Mouse (Mus musculus): ENCODE results near the gene Cdk18. TPM values are rescaled to one million over a fixed set of nuclear protein-coding genes. Genes with fewer than 3 reads are reported as not detected.

Gene Cdk18
- total RNA-seq (2014; rRNA removed; ENCODE audit: low replicate concordance) (4.0 and 6.2 TPM in 2 replicates), polyA plus RNA-seq (2015; fragmentation: Nextera tagmentation; extraction: Ambion mirVana) (1.9 and 2.0 TPM in 2 replicates)

GRCm38 (mm10) chr1:132139416-132139864, at the start of gene Cdk18:
Gene Cdk18 (minus strand): TSS chr1:132139684.
- no peaks in the 10 kb centered on the region for H3K27me3 ChIP-seq (ENCODE audit: control insufficient read depth, insufficient read depth, low read length)
- H3K27ac ChIP-seq (ENCODE audit: low read depth): no peak within 1 kb of the TSS
- peak; percentile 83 for ATAC-seq (ENCODE audit: insufficient read depth, low read depth)
- peaks cover 8% of the 10 kb centered on the region; the same call in 1 of the 2 replicates for H3K4me1 ChIP-seq (ENCODE audit: control insufficient read depth, insufficient read depth)
- H3K9ac ChIP-seq (replicated peaks; ENCODE audit: low read depth, low read length): peak within 1 kb of the TSS; percentile 74
- under 1% methylated on average over 29 of the region's 30 CpGs for WGBS
- DNase-seq (ENCODE audit: low spot score): peak; percentile 60
- H3K9me3 ChIP-seq (replicated peaks; ENCODE audit: control insufficient read depth, low read length): no peaks in the 10 kb centered on the region
- TF ChIP-seq EP300 (IDR thresholded peaks at IDR 0.05; ENCODE audit: low read depth) (no peak), CTCF (IDR thresholded peaks at IDR 0.05; ENCODE audit: low read depth) (no peak)
- peak within 1 kb of the TSS; percentile 100 for H3K4me2 ChIP-seq (ENCODE audit: low read depth, low read length)
- H3K36me3 ChIP-seq (replicated peaks; ENCODE audit: control insufficient read depth, insufficient read depth, low read length): no peaks in the 10 kb centered on the region
- H3K4me3 ChIP-seq (ENCODE audit: low read depth, low read length): peak within 1 kb of the TSS; percentile 71

GRCm38 (mm10) chr1:132189231-132189630, 49.7 kb upstream of the Cdk18 start:
- Histone ChIP-seq H3K27me3 (ENCODE audit: control insufficient read depth, insufficient read depth, low read length) (peaks cover 82% of the 10 kb centered on the region), H3K27ac (ENCODE audit: low read depth) (no peak overlapping the region), H3K4me2 (ENCODE audit: low read depth, low read length) (no peak overlapping the region)

GRCm38 (mm10) chr1:132188442-132189066, 49.1 kb upstream of the Cdk18 start:
- no peak for ATAC-seq (ENCODE audit: insufficient read depth, low read depth)

More at GRCm38 (mm10) chr1:132189231-132189630, 49.7 kb upstream of the Cdk18 start:
- Histone ChIP-seq H3K9me3 (replicated peaks; ENCODE audit: control insufficient read depth, low read length) (no peaks in the 10 kb centered on the region), H3K9ac (replicated peaks; ENCODE audit: low read depth, low read length) (no peak overlapping the region), H3K36me3 (replicated peaks; ENCODE audit: control insufficient read depth, insufficient read depth, low read length) (no peaks in the 10 kb centered on the region), H3K4me1 (ENCODE audit: control insufficient read depth, insufficient read depth) (peaks cover 7% of the 10 kb centered on the region; the same call in 1 of the 2 replicates), H3K4me3 (ENCODE audit: low read depth, low read length) (no peak overlapping the region)
- DNase-seq (ENCODE audit: low spot score) (no peak), ATAC-seq (ENCODE audit: insufficient read depth, low read depth) (no peak)
- WGBS: 34% methylated on average over 4 of the region's 4 CpGs
- TF ChIP-seq EP300 (IDR thresholded peaks at IDR 0.05; ENCODE audit: low read depth): no peak
- TF ChIP-seq CTCF (IDR thresholded peaks at IDR 0.05; ENCODE audit: low read depth): no peak

GRCm38 (mm10) chr1:132186303-132186702, 46.8 kb upstream of the Cdk18 start:
- Histone ChIP-seq H3K27me3 (ENCODE audit: control insufficient read depth, insufficient read depth, low read length) (peaks cover 68% of the 10 kb centered on the region), H3K4me3 (ENCODE audit: low read depth, low read length) (no peak overlapping the region), H3K27ac (ENCODE audit: low read depth) (no peak overlapping the region), H3K9ac (replicated peaks; ENCODE audit: low read depth, low read length) (no peak overlapping the region), H3K4me1 (ENCODE audit: control insufficient read depth, insufficient read depth) (peaks cover 7% of the 10 kb centered on the region; the same call in 1 of the 2 replicates), H3K36me3 (replicated peaks; ENCODE audit: control insufficient read depth, insufficient read depth, low read length) (no peaks in the 10 kb centered on the region), H3K4me2 (ENCODE audit: low read depth, low read length) (no peak overlapping the region), H3K9me3 (replicated peaks; ENCODE audit: control insufficient read depth, low read length) (no peaks in the 10 kb centered on the region)
- whole genome bisulfite sequencing: 62% methylated on average over 4 of the region's 4 CpGs
- ATAC-seq (ENCODE audit: insufficient read depth, low read depth) (no peak), DNase-seq (ENCODE audit: low spot score) (no peak)
- TF ChIP-seq CTCF (IDR thresholded peaks at IDR 0.05; ENCODE audit: low read depth) (no peak), EP300 (IDR thresholded peaks at IDR 0.05; ENCODE audit: low read depth) (no peak)

More at GRCm38 (mm10) chr1:132188442-132189066, 49.1 kb upstream of the Cdk18 start:
- TF ChIP-seq CTCF (IDR thresholded peaks at IDR 0.05; ENCODE audit: low read depth) (no peak), EP300 (IDR thresholded peaks at IDR 0.05; ENCODE audit: low read depth) (no peak)
- no peak for DNase-seq (ENCODE audit: low spot score)
- H3K4me2 ChIP-seq (ENCODE audit: low read depth, low read length): no peak overlapping the region
- no peak overlapping the region for H3K4me3 ChIP-seq (ENCODE audit: low read depth, low read length)
- no peaks in the 10 kb centered on the region for H3K9me3 ChIP-seq (replicated peaks; ENCODE audit: control insufficient read depth, low read length)
- no peak overlapping the region for H3K9ac ChIP-seq (replicated peaks; ENCODE audit: low read depth, low read length)
- peaks cover 7% of the 10 kb centered on the region; the same call in 1 of the 2 replicates for H3K4me1 ChIP-seq (ENCODE audit: control insufficient read depth, insufficient read depth)
- 29% methylated on average over 9 of the region's 9 CpGs for WGBS
- no peaks in the 10 kb centered on the region for H3K36me3 ChIP-seq (replicated peaks; ENCODE audit: control insufficient read depth, insufficient read depth, low read length)
- peaks cover 78% of the 10 kb centered on the region for H3K27me3 ChIP-seq (ENCODE audit: control insufficient read depth, insufficient read depth, low read length)
- H3K27ac ChIP-seq (ENCODE audit: low read depth): no peak overlapping the region

GRCm38 (mm10) chr1:132171619-132172018, 32.1 kb upstream of the Cdk18 start:
- DNase-seq (ENCODE audit: low spot score) (no peak), ATAC-seq (ENCODE audit: insufficient read depth, low read depth) (no peak)
- no peak overlapping the region for H3K4me2 ChIP-seq (ENCODE audit: low read depth, low read length)
- H3K9me3 ChIP-seq (replicated peaks; ENCODE audit: control insufficient read depth, low read length): no peaks in the 10 kb centered on the region
- H3K27ac ChIP-seq (ENCODE audit: low read depth): no peak overlapping the region
- TF ChIP-seq EP300 (IDR thresholded peaks at IDR 0.05; ENCODE audit: low read depth) (no peak), CTCF (IDR thresholded peaks at IDR 0.05; ENCODE audit: low read depth) (no peak)
- H3K9ac ChIP-seq (replicated peaks; ENCODE audit: low read depth, low read length): no peak overlapping the region
- H3K4me3 ChIP-seq (ENCODE audit: low read depth, low read length): no peak overlapping the region
- no peaks in the 10 kb centered on the region for H3K4me1 ChIP-seq (ENCODE audit: control insufficient read depth, insufficient read depth)
- peaks cover 11% of the 10 kb centered on the region for H3K27me3 ChIP-seq (ENCODE audit: control insufficient read depth, insufficient read depth, low read length)
- no peaks in the 10 kb centered on the region for H3K36me3 ChIP-seq (replicated peaks; ENCODE audit: control insufficient read depth, insufficient read depth, low read length)
- WGBS: 36% methylated on average over 1 of the region's 2 CpGs

All from heart, postnatal 0 days (tissue).